Mouse (Mus musculus): ENCODE measurements around the gene H2afy2.

H2afy2 gene

GRCm38 (mm10) chr10:61784414-61784813 lies 467 bp upstream of the H2afy2 start:
- no peak for DNase-seq (ENCODE audit: low spot score in 2 of 2)

GRCm38 (mm10) chr10:61782799-61783611 lies 942 bp downstream of the H2afy2 start:
- peak; percentile 51 to 68 for DNase-seq (ENCODE audit: low spot score in 2 of 2)

GRCm38 (mm10) chr10:61781461-61782128 lies 2.4 kb downstream of the H2afy2 start:
- no peak for DNase-seq (ENCODE audit: low spot score in 2 of 2)

- DNase-seq (ENCODE audit: low spot score in 2 of 2): no peak
These were observed 17.1 kb downstream of the H2afy2 start for GRCm38 (mm10) chr10:61766806-61767205.

- DNase-seq (ENCODE audit: low spot score in 2 of 2): no peak
These were observed 18.4 kb downstream of the H2afy2 start for GRCm38 (mm10) chr10:61765558-61765957.

- DNase-seq (ENCODE audit: low spot score in 2 of 2): no peak
These were observed 19.3 kb downstream of the H2afy2 start for GRCm38 (mm10) chr10:61764689-61765088.

- DNase-seq (ENCODE audit: low spot score in 2 of 2): no peak
These were observed 24.1 kb downstream of the H2afy2 start for GRCm38 (mm10) chr10:61759869-61760268.

- DNase-seq (ENCODE audit: low spot score in 2 of 2): no peak
These were observed 25.0 kb downstream of the H2afy2 start for GRCm38 (mm10) chr10:61758904-61759303.

GRCm38 (mm10) chr10:61757022-61757421 lies 26.9 kb downstream of the H2afy2 start:
- no peak for DNase-seq (ENCODE audit: low spot score in 2 of 2)

GRCm38 (mm10) chr10:61753071-61753470 lies 30.9 kb downstream of the H2afy2 start:
- DNase-seq (ENCODE audit: low spot score in 2 of 2): no peak

- no peak for DNase-seq (ENCODE audit: low spot score in 2 of 2)
These were observed 32.3 kb downstream of the H2afy2 start for GRCm38 (mm10) chr10:61751534-61752219.

GRCm38 (mm10) chr10:61750014-61750413 lies 33.9 kb downstream of the H2afy2 start:
- DNase-seq (ENCODE audit: low spot score in 2 of 2): no peak

GRCm38 (mm10) chr10:61747302-61747701 lies 36.6 kb downstream of the H2afy2 start:
- no peak for DNase-seq (ENCODE audit: low spot score in 2 of 2)

GRCm38 (mm10) chr10:61745133-61745532 lies 38.8 kb downstream of the H2afy2 start:
- no peak for DNase-seq (ENCODE audit: low spot score in 2 of 2)

GRCm38 (mm10) chr10:61742336-61742735 lies 41.6 kb downstream of the H2afy2 start:
- DNase-seq (ENCODE audit: low spot score in 2 of 2): no peak

GRCm38 (mm10) chr10:61741873-61742272 lies 42.1 kb downstream of the H2afy2 start:
- DNase-seq (ENCODE audit: low spot score in 2 of 2): no peak

GRCm38 (mm10) chr10:61741306-61741705 lies 42.6 kb downstream of the H2afy2 start:
- DNase-seq (ENCODE audit: low spot score in 2 of 2): no peak

GRCm38 (mm10) chr10:61738126-61738525 lies 45.8 kb downstream of the H2afy2 start:
- DNase-seq (ENCODE audit: low spot score in 2 of 2): no peak

- no peak for DNase-seq (ENCODE audit: low spot score in 2 of 2)
These were observed 46.4 kb downstream of the H2afy2 start for GRCm38 (mm10) chr10:61737537-61737936.

- DNase-seq (ENCODE audit: low spot score in 2 of 2): peak; percentile 39 to 44
These were observed 47.3 kb downstream of the H2afy2 start for GRCm38 (mm10) chr10:61736671-61737078.

- no peak for DNase-seq (ENCODE audit: low spot score in 2 of 2)
These were observed 49.6 kb downstream of the H2afy2 start for GRCm38 (mm10) chr10:61734377-61734776.

- no peak for DNase-seq (ENCODE audit: low spot score in 2 of 2)
These were observed 53.8 kb downstream of the H2afy2 start for GRCm38 (mm10) chr10:61730171-61730570.

All from frontal cortex, postnatal 10 days (tissue).